Mouse (Mus musculus) T-cell, adult 66 days (primary cell): Measurements from ENCODE around the gene Trp53i11. TPM values are rescaled to one million over a fixed set of nuclear protein-coding genes. Genes with fewer than 3 reads are reported as not detected.

Experiments
- total RNA-seq, 2 experiments: library from RNA; stranded (reverse); gene quantifications; 3 replicates in 1 of 2; 4 replicates in 1 of 2; pipeline ENCODE4 v1.2.4; 2023

The Trp53i11 gene
- 10 to 100 TPM; 43.7 to 46.9 TPM for total RNA-seq

GRCm38 (mm10) chr2:93187323-93187996 is at the start of gene Trp53i11:
Gene Trp53i11, plus strand, starts transcription at chr2:93187548.

Other genes with a start within 250 kb of the Trp53i11 start
- 10 to 100 TPM; 21.7 to 24.7 TPM for gene Prdm11, start 141.4 kb upstream of the Trp53i11 start, total RNA-seq
- under 1 TPM in 1 of 2 experiments, not detected in 1; 0.29 TPM for gene Tspan18, start 147.0 kb downstream of the Trp53i11 start, total RNA-seq